Mouse (Mus musculus): Measurements from ENCODE around the gene Tas2r143.

Gene Tas2r143

GRCm38 (mm10) chr6:42397041-42397657 lies 2.9 kb upstream of the Tas2r143 start:
- no peak for DNase-seq (ENCODE audit: low spot score in 2 of 2)

GRCm38 (mm10) chr6:42398285-42398684 lies 1.8 kb upstream of the Tas2r143 start:
- DNase-seq (ENCODE audit: low spot score in 2 of 2) = no peak

- DNase-seq (ENCODE audit: low spot score in 2 of 2) = no peak
These were observed 1.0 kb upstream of the Tas2r143 start for GRCm38 (mm10) chr6:42398998-42399397.

GRCm38 (mm10) chr6:42405134-42405533 lies 5.1 kb downstream of the Tas2r143 start, which contains the start of gene Tas2r135:
TSS of gene Tas2r135 (plus strand) at chr6:42405434.
- DNase-seq (ENCODE audit: low spot score in 2 of 2) = no peak

GRCm38 (mm10) chr6:42419443-42419842 lies 19.4 kb downstream of the Tas2r143 start:
- DNase-seq (ENCODE audit: low spot score in 2 of 2) = no peak

- DNase-seq (ENCODE audit: low spot score in 2 of 2) = no peak
These were observed 21.4 kb downstream of the Tas2r143 start for GRCm38 (mm10) chr6:42421439-42421838.

- DNase-seq (ENCODE audit: low spot score in 2 of 2) = no peak
These were observed 24.4 kb downstream of the Tas2r143 start for GRCm38 (mm10) chr6:42424472-42424871.

- DNase-seq (ENCODE audit: low spot score in 2 of 2) = peak in 1 of 2 experiments; percentile 7
These were observed 26.3 kb downstream of the Tas2r143 start for GRCm38 (mm10) chr6:42426337-42426736.

- no peak for DNase-seq (ENCODE audit: low spot score in 2 of 2)
These were observed 33.5 kb downstream of the Tas2r143 start for GRCm38 (mm10) chr6:42433554-42433953.

GRCm38 (mm10) chr6:42434446-42434845 lies 34.4 kb downstream of the Tas2r143 start, which contains the start of gene Tas2r126:
TSS of gene Tas2r126 (plus strand) at chr6:42434535.
- no peak for DNase-seq (ENCODE audit: low spot score in 2 of 2)

- no peak for DNase-seq (ENCODE audit: low spot score in 2 of 2)
These were observed 35.5 kb downstream of the Tas2r143 start for GRCm38 (mm10) chr6:42435490-42435889.

GRCm38 (mm10) chr6:42441395-42441794 lies 41.4 kb downstream of the Tas2r143 start:
- DNase-seq (ENCODE audit: low spot score in 2 of 2) = no peak

- DNase-seq (ENCODE audit: low spot score in 2 of 2) = no peak
These were observed 44.5 kb downstream of the Tas2r143 start for GRCm38 (mm10) chr6:42444491-42444890.

GRCm38 (mm10) chr6:42447381-42447780 lies 47.3 kb downstream of the Tas2r143 start:
- DNase-seq (ENCODE audit: low spot score in 2 of 2) = no peak
